Mouse (Mus musculus): ENCODE results near the gene Sltm. TPM values are rescaled to one million over a fixed set of nuclear protein-coding genes. Genes with fewer than 3 reads are reported as not detected.
A peak's percentile ranks its signal among the peaks of the same experiment; 100 is the strongest.

Sltm gene
- total RNA-seq, 1 experiment, result 50.5 TPM

- no peak for DNase-seq (ENCODE audit: low read depth, low spot score)
- H3K4me3 ChIP-seq (ENCODE audit: insufficient read depth in 1 of 2, low read depth in 1 of 2, low read length in 2 of 2, poor library complexity in 1 of 2, severe bottlenecking in 1 of 2), result peak overlapping the region; percentile 88 to 89
- H3K9me3 ChIP-seq (ENCODE audit: control insufficient read depth, insufficient read depth, low read depth, low read length), result no peaks in the 10 kb centered on the region
- no peaks in the 10 kb centered on the region for H3K36me3 ChIP-seq (ENCODE audit: control insufficient read depth, insufficient read depth, low read length, poor library complexity, severe bottlenecking)
- no peak for TF ChIP-seq MAFK (IDR thresholded peaks at IDR 0.05; ENCODE audit: insufficient read depth, low read depth, low read length)
- no peak for TF ChIP-seq ZNF384 (IDR thresholded peaks at IDR 0.05; ENCODE audit: low read depth, low read length)
- no peak for TF ChIP-seq CHD2 (IDR thresholded peaks at IDR 0.05; ENCODE audit: low read depth, low read length)
- in situ Hi-C loops (cut with MboI; ENCODE audit: low sequenced_read_pairs in 2 of 2, unreplicated experiment in 2 of 2), result no loop called here
- H3K9ac ChIP-seq (ENCODE audit: insufficient read depth, low read depth, low read length, poor library complexity, severe bottlenecking), result peak overlapping the region; percentile 98
- H3K27ac ChIP-seq (ENCODE audit: insufficient read depth, low read depth, low read length, poor library complexity, severe bottlenecking), result peak overlapping the region; percentile 90
- peaks cover 0 to 4% of the 10 kb centered on the region in 2 experiments; a peak in 1 of 4 replicates for H3K4me1 ChIP-seq (ENCODE audit: control insufficient read depth in 2 of 2, insufficient read depth in 2 of 2, low read length in 2 of 2, poor library complexity in 1 of 2)
These were observed 39.4 kb upstream of the Sltm start for GRCm38 (mm10) chr9:70503015-70503603.

GRCm38 (mm10) chr9:70503626-70504041 is 38.9 kb upstream of the Sltm start, which contains the start of gene Rnf111:
TSS of gene Rnf111 (minus strand) at chr9:70503725.
- Histone ChIP-seq H3K4me3 (ENCODE audit: insufficient read depth in 1 of 2, low read depth in 1 of 2, low read length in 2 of 2, poor library complexity in 1 of 2, severe bottlenecking in 1 of 2) (peak within 1 kb of the TSS; percentile 88 to 89), H3K9me3 (ENCODE audit: control insufficient read depth, insufficient read depth, low read depth, low read length) (no peaks in the 10 kb centered on the region), H3K36me3 (ENCODE audit: control insufficient read depth, insufficient read depth, low read length, poor library complexity, severe bottlenecking) (no peaks in the 10 kb centered on the region), H3K4me1 (ENCODE audit: control insufficient read depth in 2 of 2, insufficient read depth in 2 of 2, low read length in 2 of 2, poor library complexity in 1 of 2) (peaks cover 0 to 4% of the 10 kb centered on the region in 2 experiments; a peak in 1 of 4 replicates), H3K27ac (ENCODE audit: insufficient read depth, low read depth, low read length, poor library complexity, severe bottlenecking) (peak within 1 kb of the TSS; percentile 90), H3K9ac (ENCODE audit: insufficient read depth, low read depth, low read length, poor library complexity, severe bottlenecking) (peak within 1 kb of the TSS; percentile 98)
- peak; percentile 89 for DNase-seq (ENCODE audit: low read depth, low spot score)
- TF ChIP-seq ZC3H11A (IDR thresholded peaks at IDR 0.05; ENCODE audit: borderline replicate concordance, low read depth, low read length), result no peak
- TF ChIP-seq MAFK (IDR thresholded peaks at IDR 0.05; ENCODE audit: insufficient read depth, low read depth, low read length), result no peak
- no peak for TF ChIP-seq ZNF384 (IDR thresholded peaks at IDR 0.05; ENCODE audit: low read depth, low read length)
- no peak for TF ChIP-seq HCFC1 (IDR thresholded peaks at IDR 0.05; ENCODE audit: borderline replicate concordance, insufficient read depth, low read length)
- no peak for TF ChIP-seq CHD2 (IDR thresholded peaks at IDR 0.05; ENCODE audit: low read depth, low read length)
- in situ Hi-C loops (cut with MboI; ENCODE audit: low sequenced_read_pairs in 2 of 2, unreplicated experiment in 2 of 2), result no loop called here

GRCm38 (mm10) chr9:70506186-70506585 is 36.4 kb upstream of the Sltm start:
- TF ChIP-seq ZNF384 (IDR thresholded peaks at IDR 0.05; ENCODE audit: low read depth, low read length), result no peak
- TF ChIP-seq CHD2 (IDR thresholded peaks at IDR 0.05; ENCODE audit: low read depth, low read length), result no peak
- no peak for TF ChIP-seq MAFK (IDR thresholded peaks at IDR 0.05; ENCODE audit: insufficient read depth, low read depth, low read length)
- TF ChIP-seq ZC3H11A (IDR thresholded peaks at IDR 0.05; ENCODE audit: borderline replicate concordance, low read depth, low read length), result no peak
- no peak overlapping the region for H3K9ac ChIP-seq (ENCODE audit: insufficient read depth, low read depth, low read length, poor library complexity, severe bottlenecking)
- H3K4me1 ChIP-seq (ENCODE audit: control insufficient read depth in 2 of 2, insufficient read depth in 2 of 2, low read length in 2 of 2, poor library complexity in 1 of 2), result 0 out of 4 replicates have a peak, but pooled peaks cover 0 to 2% of the 10 kb centered on the region in 2 experiments
- H3K9me3 ChIP-seq (ENCODE audit: control insufficient read depth, insufficient read depth, low read depth, low read length), result no peaks in the 10 kb centered on the region
- H3K4me3 ChIP-seq (ENCODE audit: insufficient read depth in 1 of 2, low read depth in 1 of 2, low read length in 2 of 2, poor library complexity in 1 of 2, severe bottlenecking in 1 of 2), result no peak overlapping the region
- no peak overlapping the region for H3K27ac ChIP-seq (ENCODE audit: insufficient read depth, low read depth, low read length, poor library complexity, severe bottlenecking)
- DNase-seq (ENCODE audit: low read depth, low spot score), result no peak
- in situ Hi-C loops (cut with MboI; ENCODE audit: low sequenced_read_pairs in 2 of 2, unreplicated experiment in 2 of 2), result no loop called here
- no peaks in the 10 kb centered on the region for H3K36me3 ChIP-seq (ENCODE audit: control insufficient read depth, insufficient read depth, low read length, poor library complexity, severe bottlenecking)

- H3K4me1 ChIP-seq (ENCODE audit: control insufficient read depth in 2 of 2, insufficient read depth in 2 of 2, low read length in 2 of 2, poor library complexity in 1 of 2), result peaks cover 2% of the 10 kb centered on the region in 2 experiments; a peak in 1 of 4 replicates
- no peak overlapping the region for H3K4me3 ChIP-seq (ENCODE audit: insufficient read depth in 1 of 2, low read depth in 1 of 2, low read length in 2 of 2, poor library complexity in 1 of 2, severe bottlenecking in 1 of 2)
- no peaks in the 10 kb centered on the region for H3K9me3 ChIP-seq (ENCODE audit: control insufficient read depth, insufficient read depth, low read depth, low read length)
- H3K27ac ChIP-seq (ENCODE audit: insufficient read depth, low read depth, low read length, poor library complexity, severe bottlenecking), result no peak overlapping the region
- H3K36me3 ChIP-seq (ENCODE audit: control insufficient read depth, insufficient read depth, low read length, poor library complexity, severe bottlenecking), result no peaks in the 10 kb centered on the region
- no peak for DNase-seq (ENCODE audit: low read depth, low spot score)
- in situ Hi-C loops (cut with MboI; ENCODE audit: low sequenced_read_pairs in 2 of 2, unreplicated experiment in 2 of 2), result no loop called here
- no peak for TF ChIP-seq ZNF384 (IDR thresholded peaks at IDR 0.05; ENCODE audit: low read depth, low read length)
- no peak for TF ChIP-seq HCFC1 (IDR thresholded peaks at IDR 0.05; ENCODE audit: borderline replicate concordance, insufficient read depth, low read length)
- no peak for TF ChIP-seq ZC3H11A (IDR thresholded peaks at IDR 0.05; ENCODE audit: borderline replicate concordance, low read depth, low read length)
- TF ChIP-seq CHD2 (IDR thresholded peaks at IDR 0.05; ENCODE audit: low read depth, low read length), result no peak
- no peak for TF ChIP-seq MAFK (IDR thresholded peaks at IDR 0.05; ENCODE audit: insufficient read depth, low read depth, low read length)
- no peak overlapping the region for H3K9ac ChIP-seq (ENCODE audit: insufficient read depth, low read depth, low read length, poor library complexity, severe bottlenecking)
These were observed 35.8 kb upstream of the Sltm start for GRCm38 (mm10) chr9:70506787-70507186.

Measured in ES-E14 (cell line).